Mouse (Mus musculus) bone marrow, adult 2 months (tissue): ENCODE measurements at regions not wholly inside any gene's neighbourhood (a gene's known extent, or its start where the extent isn't known, plus 50 kb on each side); places are given as distances from the start of the nearest gene placed in this dataset.

Experiments used
- CTCF ChIP-seq: fragments of 200-500 bp; IDR thresholded peaks from 2 replicates; pipeline ENCODE4 v1.5.1; 2011; ENCODE audit warnings: low read length, control low read depth; ENCODE audit not compliant: control insufficient read depth, insufficient read depth
- POLR2A ChIP-seq: fragments of 200-500 bp; IDR thresholded peaks from 2 replicates; pipeline ENCODE4 v1.6.1; 2011; ENCODE audit warnings: low read depth, mild to moderate bottlenecking, control low read depth, low read length, borderline replicate concordance; ENCODE audit not compliant: control insufficient read depth

DNA sequence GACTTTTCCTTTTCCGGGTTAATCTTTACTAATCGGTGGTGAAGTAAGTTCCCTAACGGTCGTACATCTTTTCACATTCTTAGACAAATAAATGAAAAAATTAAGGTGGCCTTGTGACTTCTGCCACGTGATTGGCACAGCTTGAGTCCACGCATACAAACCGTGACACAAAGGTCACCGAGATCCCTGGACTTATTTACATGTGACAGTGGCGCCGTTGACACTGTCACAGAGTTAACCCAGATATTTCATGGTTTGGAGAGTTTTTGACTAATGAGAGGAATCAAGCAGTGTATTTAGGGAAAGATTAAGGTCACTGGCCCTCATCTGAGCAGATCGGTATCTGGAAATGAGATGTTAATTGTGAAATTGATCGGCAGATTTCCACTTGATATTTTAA lies 110.2 kb upstream of the 4930535I16Rik start:
- no peak for TF ChIP-seq CTCF
- TF ChIP-seq POLR2A = no peak
